Mouse (Mus musculus): Measurements from ENCODE around the gene Crlf1. TPM values are rescaled to one million over a fixed set of nuclear protein-coding genes. Genes with fewer than 3 reads are reported as not detected.

The Crlf1 gene
- polyA plus RNA-seq (2012; rRNA removed): 3.4 and 5.4 TPM in 2 replicates

DNA sequence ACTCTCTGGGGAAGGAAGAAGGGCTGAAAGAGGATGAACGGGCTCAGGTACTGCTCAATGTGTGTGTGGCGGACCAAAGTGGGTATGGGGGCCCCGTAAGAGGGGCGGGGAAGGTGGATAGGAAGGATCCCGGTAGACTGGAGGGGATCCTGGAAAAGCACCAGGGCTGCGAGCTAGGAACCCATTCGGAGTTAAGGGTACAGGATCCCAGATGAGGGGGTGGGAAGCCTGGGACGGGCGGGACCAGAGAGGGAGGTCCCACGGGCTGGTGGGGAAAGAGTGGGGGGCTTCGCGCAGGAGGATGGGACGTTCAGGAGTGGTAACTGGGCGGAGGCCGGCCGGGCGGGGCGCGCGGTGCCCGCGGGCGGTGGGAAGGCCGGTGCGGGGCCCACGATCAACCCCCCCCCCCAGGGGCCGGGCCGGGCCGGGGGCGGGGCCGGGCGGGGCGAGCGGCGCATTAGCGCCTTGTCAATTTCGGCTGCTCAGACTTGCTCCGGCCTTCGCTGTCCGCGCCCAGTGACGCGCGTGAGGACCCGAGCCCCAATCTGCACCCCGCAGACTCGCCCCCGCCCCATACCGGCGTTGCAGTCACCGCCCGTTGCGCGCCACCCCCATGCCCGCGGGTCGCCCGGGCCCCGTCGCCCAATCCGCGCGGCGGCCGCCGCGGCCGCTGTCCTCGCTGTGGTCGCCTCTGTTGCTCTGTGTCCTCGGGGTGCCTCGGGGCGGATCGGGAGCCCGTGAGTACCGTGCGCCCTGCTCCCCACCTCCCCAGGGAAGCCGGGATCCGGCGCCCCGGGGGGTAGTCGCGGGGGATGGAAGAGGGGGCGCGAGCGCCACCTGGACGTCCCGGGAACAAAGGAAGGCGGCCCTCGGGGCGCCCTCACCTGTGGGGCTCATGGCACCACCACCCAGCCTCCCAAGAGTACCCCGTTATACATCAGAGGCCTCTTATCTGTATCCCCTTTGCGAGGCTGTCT is at the start of gene Crlf1:
Gene Crlf1 (plus strand): TSS at position 495 of the 977 bp plus-strand sequence.
- H3K4me1 ChIP-seq (ENCODE audit: control insufficient read depth, insufficient read depth, insufficient read length): peaks cover 23% of the 10 kb centered on the region
- no peaks in the 10 kb centered on the region for H3K36me3 ChIP-seq (ENCODE audit: control insufficient read depth, insufficient read depth, low read length)
- peak within 1 kb of the TSS; percentile 6; the same call in 1 of the 2 replicates for H3K4me3 ChIP-seq (ENCODE audit: extremely low read depth, insufficient read depth, insufficient read length)
- TF ChIP-seq CTCF (IDR thresholded peaks at IDR 0.05; ENCODE audit: extremely low read depth, insufficient read depth, insufficient read length, insufficient replicate concordance) (no peak), POLR2A (IDR thresholded peaks at IDR 0.05; ENCODE audit: low read depth, low read length) (no peak)
- no peak for DNase-seq (ENCODE audit: low read depth in 1 of 2, low spot score in 2 of 2)
- H3K27ac ChIP-seq (ENCODE audit: insufficient read depth, low read length): no peak within 1 kb of the TSS
- WGBS: 2% methylated on average over 82 of the region's 93 CpGs
- peaks cover 53% of the 10 kb centered on the region for H3K27me3 ChIP-seq (ENCODE audit: control insufficient read depth, insufficient read depth, low read length)

DNA sequence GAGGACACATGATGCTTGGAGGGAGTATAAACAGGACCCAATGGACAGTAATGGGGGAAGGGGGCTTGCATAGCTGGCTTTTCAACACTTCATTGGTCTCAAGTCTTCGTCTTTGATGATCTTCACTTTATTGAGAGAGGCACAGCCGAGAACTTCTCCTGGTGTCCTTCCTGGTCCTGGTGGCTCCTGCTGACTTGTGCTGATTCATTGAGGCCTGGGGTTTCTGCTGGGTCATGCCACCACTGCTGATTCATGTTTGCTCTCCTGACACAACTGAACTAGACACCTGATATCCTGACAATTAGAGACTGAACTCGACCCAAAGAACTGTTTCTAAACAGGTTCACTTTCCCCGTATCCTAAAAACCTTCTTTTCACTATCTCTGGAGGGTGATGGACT is 49.6 kb upstream of the Crlf1 start:
- Histone ChIP-seq H3K27ac (ENCODE audit: insufficient read depth, low read length) (no peak overlapping the region), H3K4me1 (ENCODE audit: control insufficient read depth, insufficient read depth, insufficient read length) (peaks cover 8% of the 10 kb centered on the region; the same call in 1 of the 2 replicates), H3K36me3 (ENCODE audit: control insufficient read depth, insufficient read depth, low read length) (no peaks in the 10 kb centered on the region), H3K27me3 (ENCODE audit: control insufficient read depth, insufficient read depth, low read length) (no peaks in the 10 kb centered on the region), H3K4me3 (ENCODE audit: extremely low read depth, insufficient read depth, insufficient read length) (no peak overlapping the region)
- DNase-seq (ENCODE audit: low read depth in 1 of 2, low spot score in 2 of 2): no peak
- TF ChIP-seq POLR2A (IDR thresholded peaks at IDR 0.05; ENCODE audit: low read depth, low read length) (no peak), CTCF (IDR thresholded peaks at IDR 0.05; ENCODE audit: extremely low read depth, insufficient read depth, insufficient read length, insufficient replicate concordance) (no peak)
- 73% methylated on average over 4 of the region's 4 CpGs for WGBS

DNA sequence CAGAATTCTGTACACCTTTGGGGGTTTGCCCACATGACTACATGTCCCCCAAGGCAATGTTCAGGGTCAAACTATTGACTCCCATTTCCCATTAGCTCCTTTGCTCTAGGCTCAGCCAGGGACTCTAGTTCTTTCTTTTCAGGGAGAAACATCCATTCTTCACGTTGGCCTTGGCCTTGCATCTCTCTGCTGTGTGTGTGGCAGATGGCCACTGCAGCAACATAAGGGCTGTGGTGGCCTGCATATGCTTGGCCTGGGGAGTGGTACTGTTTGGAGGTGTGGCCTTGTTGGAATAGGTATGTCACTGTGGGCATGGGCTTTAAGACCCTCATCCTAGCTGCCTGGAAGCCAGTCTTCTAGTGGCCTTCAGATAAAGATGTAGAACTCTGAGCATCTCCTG is 47.0 kb upstream of the Crlf1 start:
- Histone ChIP-seq H3K27ac (ENCODE audit: insufficient read depth, low read length) (no peak overlapping the region), H3K4me3 (ENCODE audit: extremely low read depth, insufficient read depth, insufficient read length) (no peak overlapping the region), H3K36me3 (ENCODE audit: control insufficient read depth, insufficient read depth, low read length) (0 out of 2 replicates have a peak, but pooled peaks cover 1% of the 10 kb centered on the region), H3K27me3 (ENCODE audit: control insufficient read depth, insufficient read depth, low read length) (no peaks in the 10 kb centered on the region), H3K4me1 (ENCODE audit: control insufficient read depth, insufficient read depth, insufficient read length) (no peaks in the 10 kb centered on the region)
- no peak for DNase-seq (ENCODE audit: low read depth in 1 of 2, low spot score in 2 of 2)
- TF ChIP-seq CTCF (IDR thresholded peaks at IDR 0.05; ENCODE audit: extremely low read depth, insufficient read depth, insufficient read length, insufficient replicate concordance) (no peak), POLR2A (IDR thresholded peaks at IDR 0.05; ENCODE audit: low read depth, low read length) (no peak)
- WGBS: 87% methylated on average over 1 of the region's 1 CpGs

DNA sequence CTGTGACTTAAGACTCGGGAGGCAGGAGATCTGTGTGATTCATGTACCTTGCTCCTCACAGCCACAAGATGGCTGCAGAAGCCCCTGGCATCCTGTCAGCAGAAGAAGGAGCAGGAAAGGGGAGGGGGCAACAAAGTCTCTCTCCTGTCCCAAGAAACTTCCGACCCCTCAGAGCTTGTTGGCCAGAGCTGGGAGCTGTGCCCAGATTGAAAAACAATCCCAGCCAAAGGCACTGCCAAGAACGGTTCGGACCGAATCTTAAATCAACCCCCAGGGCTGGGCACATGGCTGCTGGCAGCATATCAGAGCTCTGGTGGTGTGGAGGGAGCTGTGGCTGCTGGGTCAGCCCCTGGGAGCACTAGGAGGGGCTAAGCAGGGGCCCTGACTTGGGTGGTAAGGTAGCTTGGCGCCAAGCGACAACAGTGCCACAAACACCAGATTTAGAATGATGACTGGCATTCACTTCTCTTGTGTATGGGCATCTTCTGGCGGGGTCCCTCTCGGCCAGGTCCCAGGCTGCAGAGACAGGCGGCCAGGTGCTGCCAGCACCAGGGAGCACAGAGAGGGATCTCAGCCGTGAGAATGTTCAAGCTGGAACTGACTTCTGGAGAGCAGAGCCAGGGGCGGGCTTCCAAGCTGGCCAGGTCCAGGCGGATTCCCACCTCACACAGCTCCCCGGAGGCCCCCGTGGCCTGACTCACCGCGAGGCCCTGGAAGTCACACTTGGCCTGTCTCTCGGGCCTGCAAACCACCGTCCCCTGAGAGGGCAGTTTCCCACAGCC is 45.1 kb upstream of the Crlf1 start:
- no peaks in the 10 kb centered on the region for H3K4me1 ChIP-seq (ENCODE audit: control insufficient read depth, insufficient read depth, insufficient read length)
- TF ChIP-seq POLR2A (IDR thresholded peaks at IDR 0.05; ENCODE audit: low read depth, low read length) (no peak), CTCF (IDR thresholded peaks at IDR 0.05; ENCODE audit: extremely low read depth, insufficient read depth, insufficient read length, insufficient replicate concordance) (no peak)
- H3K27ac ChIP-seq (ENCODE audit: insufficient read depth, low read length): no peak overlapping the region
- no peak for DNase-seq (ENCODE audit: low read depth in 1 of 2, low spot score in 2 of 2)
- WGBS: 72% methylated on average over 19 of the region's 19 CpGs
- no peak overlapping the region for H3K4me3 ChIP-seq (ENCODE audit: extremely low read depth, insufficient read depth, insufficient read length)
- H3K36me3 ChIP-seq (ENCODE audit: control insufficient read depth, insufficient read depth, low read length): peaks cover 6% of the 10 kb centered on the region
- H3K27me3 ChIP-seq (ENCODE audit: control insufficient read depth, insufficient read depth, low read length): no peaks in the 10 kb centered on the region

DNA sequence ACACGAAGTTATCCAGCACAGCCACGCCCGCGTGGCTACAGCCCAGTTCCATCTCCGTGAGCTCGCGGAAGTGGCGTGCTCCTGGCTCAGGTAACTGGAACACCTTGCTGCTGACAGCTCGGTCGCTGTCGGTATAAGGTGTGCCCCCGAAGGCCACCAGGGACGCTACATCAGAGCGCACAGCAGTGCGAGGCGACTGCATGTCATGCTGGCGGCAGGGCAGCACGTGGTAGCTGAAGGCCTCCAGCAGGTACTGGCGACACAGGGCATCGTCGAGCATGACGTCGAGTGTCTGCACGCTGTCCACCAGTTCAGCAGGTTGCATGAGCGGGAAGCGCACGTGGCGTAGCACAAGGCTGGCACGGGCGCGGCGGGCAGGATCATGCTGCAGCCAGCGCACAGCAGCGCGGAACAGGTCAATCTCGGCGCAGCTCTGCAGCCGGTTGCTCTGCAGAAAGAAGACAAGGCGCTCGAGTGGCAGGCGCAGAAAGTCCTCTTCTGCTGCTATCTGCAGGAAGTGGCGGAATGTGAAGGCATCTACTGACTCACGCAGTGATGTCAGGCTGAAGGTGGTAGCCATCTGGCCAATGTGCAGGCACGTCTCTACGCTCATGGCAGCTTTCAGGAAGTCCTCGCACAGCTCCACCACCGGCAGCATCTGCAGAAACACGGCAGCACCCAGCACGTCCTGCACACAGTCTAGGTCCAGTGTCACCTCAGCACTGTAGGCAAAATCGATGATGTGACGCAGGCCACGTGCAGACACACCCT is 40.6 kb upstream of the Crlf1 start:
- H3K4me1 ChIP-seq (ENCODE audit: control insufficient read depth, insufficient read depth, insufficient read length): no peaks in the 10 kb centered on the region
- no peak overlapping the region for H3K4me3 ChIP-seq (ENCODE audit: extremely low read depth, insufficient read depth, insufficient read length)
- 94% methylated on average over 52 of the region's 52 CpGs for WGBS
- peaks cover 6% of the 10 kb centered on the region for H3K36me3 ChIP-seq (ENCODE audit: control insufficient read depth, insufficient read depth, low read length)
- DNase-seq (ENCODE audit: low read depth in 1 of 2, low spot score in 2 of 2): no peak
- no peak for TF ChIP-seq POLR2A (IDR thresholded peaks at IDR 0.05; ENCODE audit: low read depth, low read length)
- no peak for TF ChIP-seq CTCF (IDR thresholded peaks at IDR 0.05; ENCODE audit: extremely low read depth, insufficient read depth, insufficient read length, insufficient replicate concordance)
- no peaks in the 10 kb centered on the region for H3K27me3 ChIP-seq (ENCODE audit: control insufficient read depth, insufficient read depth, low read length)
- H3K27ac ChIP-seq (ENCODE audit: insufficient read depth, low read length): no peak overlapping the region

DNA sequence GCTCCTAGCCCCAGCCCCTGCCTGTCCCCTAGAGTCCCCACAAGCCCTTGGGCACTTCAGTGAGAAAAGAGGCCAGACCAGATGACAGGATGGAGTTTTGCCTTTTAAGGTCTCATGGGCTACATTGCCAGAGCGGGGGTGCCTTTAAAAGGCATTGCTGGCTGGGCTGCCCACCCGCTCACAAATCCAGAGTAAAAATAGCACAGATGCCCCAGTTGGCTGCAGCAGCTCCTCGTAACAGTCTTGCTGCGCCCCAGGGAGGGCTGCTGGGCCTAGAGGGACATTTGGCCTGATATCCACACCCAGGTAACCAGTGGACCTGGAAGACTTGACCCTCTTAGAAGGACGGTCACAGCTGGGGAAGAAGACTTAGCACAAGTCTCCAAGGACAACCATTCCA is 39.1 kb upstream of the Crlf1 start:
- DNase-seq (ENCODE audit: low read depth in 1 of 2, low spot score in 2 of 2): no peak
- no peaks in the 10 kb centered on the region for H3K4me1 ChIP-seq (ENCODE audit: control insufficient read depth, insufficient read depth, insufficient read length)
- H3K4me3 ChIP-seq (ENCODE audit: extremely low read depth, insufficient read depth, insufficient read length): no peak overlapping the region
- 93% methylated on average over 5 of the region's 5 CpGs for WGBS
- no peaks in the 10 kb centered on the region for H3K27me3 ChIP-seq (ENCODE audit: control insufficient read depth, insufficient read depth, low read length)
- peaks cover 6% of the 10 kb centered on the region for H3K36me3 ChIP-seq (ENCODE audit: control insufficient read depth, insufficient read depth, low read length)
- no peak overlapping the region for H3K27ac ChIP-seq (ENCODE audit: insufficient read depth, low read length)
- TF ChIP-seq POLR2A (IDR thresholded peaks at IDR 0.05; ENCODE audit: low read depth, low read length) (no peak), CTCF (IDR thresholded peaks at IDR 0.05; ENCODE audit: extremely low read depth, insufficient read depth, insufficient read length, insufficient replicate concordance) (no peak)

Measured in spleen, adult 2 months (tissue).